Mouse (Mus musculus) embryonic fibroblast, embryonic 13.5 days (primary cell): ENCODE measurements at regions not wholly inside any gene's neighbourhood (a gene's known extent, or its start where the extent isn't known, plus 50 kb on each side); places are given as distances from the start of the nearest gene placed in this dataset.

ENCODE experiments used
- CTCF ChIP-seq: IDR thresholded peaks from 2 replicates; pipeline ENCODE4 v1.5.1; 2011; ENCODE audit warnings: mild to moderate bottlenecking, control low read depth, low read length, moderate library complexity, borderline replicate concordance; ENCODE audit not compliant: insufficient read depth
- POLR2A ChIP-seq: IDR thresholded peaks from 2 replicates; pipeline ENCODE4 v1.6.1; 2011; ENCODE audit warnings: low read depth, mild to moderate bottlenecking, control low read depth, low read length, moderate library complexity

- TF ChIP-seq POLR2A (no peak), CTCF (no peak)
These were observed 408.0 kb upstream of the Tom1l1 start for GRCm38 (mm10) chr11:91096000-91096652.
